Mouse (Mus musculus) G1E-ER4 (cell line): ENCODE results near the gene Cd164l2. TPM values are rescaled to one million over a fixed set of nuclear protein-coding genes. Genes with fewer than 3 reads are reported as not detected.

Source experiments
- GATA1 ChIP-seq: IDR thresholded peaks from one replicate; pipeline ENCODE4 v1.8.0; 2012; ENCODE audit warnings: low read length, inconsistent platforms
- polyA plus RNA-seq: library from polyadenylated mRNA; stranded (reverse); fragments of >175 nt; gene quantifications from 2 replicates; pipeline ENCODE4 v1.2.3, GENCODE M21; 2012

Cd164l2 gene
- polyA plus RNA-seq, 1 experiment: not detected

- TF ChIP-seq GATA1: no peak
These were observed 27.7 kb upstream of the Cd164l2 start for GRCm38 (mm10) chr4:133184031-133184897.

- TF ChIP-seq GATA1: no peak
These were observed 26.8 kb upstream of the Cd164l2 start for GRCm38 (mm10) chr4:133184898-133185665.

- no peak for TF ChIP-seq GATA1
These were observed 26.0 kb upstream of the Cd164l2 start for GRCm38 (mm10) chr4:133185893-133186292.

GRCm38 (mm10) chr4:133186856-133187255 is 25.1 kb upstream of the Cd164l2 start:
- no peak for TF ChIP-seq GATA1

GRCm38 (mm10) chr4:133189396-133189795 is 22.5 kb upstream of the Cd164l2 start:
- no peak for TF ChIP-seq GATA1

GRCm38 (mm10) chr4:133194482-133194881 is 17.4 kb upstream of the Cd164l2 start:
- no peak for TF ChIP-seq GATA1

- TF ChIP-seq GATA1: no peak
These were observed 16.9 kb upstream of the Cd164l2 start for GRCm38 (mm10) chr4:133195014-133195413.

- TF ChIP-seq GATA1: no peak
These were observed 15.8 kb upstream of the Cd164l2 start for GRCm38 (mm10) chr4:133196136-133196535.

- no peak for TF ChIP-seq GATA1
These were observed 15.1 kb upstream of the Cd164l2 start for GRCm38 (mm10) chr4:133196852-133197251.

- no peak for TF ChIP-seq GATA1
These were observed 14.6 kb upstream of the Cd164l2 start for GRCm38 (mm10) chr4:133197355-133197754.

GRCm38 (mm10) chr4:133197801-133198286 is 14.1 kb upstream of the Cd164l2 start:
- no peak for TF ChIP-seq GATA1

GRCm38 (mm10) chr4:133198337-133199180 is 13.4 kb upstream of the Cd164l2 start:
- TF ChIP-seq GATA1: no peak

- no peak for TF ChIP-seq GATA1
These were observed 12.2 kb upstream of the Cd164l2 start for GRCm38 (mm10) chr4:133199743-133200142.

GRCm38 (mm10) chr4:133200343-133200742 is 11.6 kb upstream of the Cd164l2 start:
- no peak for TF ChIP-seq GATA1

GRCm38 (mm10) chr4:133201006-133201771 is 10.7 kb upstream of the Cd164l2 start:
- no peak for TF ChIP-seq GATA1
